Mouse (Mus musculus): ENCODE results near the gene Tvp23b. TPM values are rescaled to one million over a fixed set of nuclear protein-coding genes. Genes with fewer than 3 reads are reported as not detected.

Tvp23b gene
- polyA plus RNA-seq, 1 experiment from 2014 or later: 59.3 TPM

- ATAC-seq (replicated peaks; ENCODE audit: low FRiP score, low TSS enrichment, low read depth) (no peak), DNase-seq (ENCODE audit: low spot score) (no peak)
- Histone ChIP-seq H3K36me3 (ENCODE audit: control insufficient read depth, insufficient read depth, low read length) (peaks cover 5% of the 10 kb centered on the region; the same call in 1 of the 2 replicates), H3K4me2 (ENCODE audit: low read length) (no peak overlapping the region), H3K4me1 (replicated peaks; ENCODE audit: control insufficient read depth, insufficient read depth, low read length) (no peaks in the 10 kb centered on the region), H3K27ac (ENCODE audit: low read depth) (no peak overlapping the region), H3K4me3 (ENCODE audit: low read depth, low read length) (no peak overlapping the region), H3K27me3 (replicated peaks; ENCODE audit: control insufficient read depth, insufficient read depth, low read length) (no peaks in the 10 kb centered on the region), H3K9me3 (ENCODE audit: control insufficient read depth, low read length) (no peaks in the 10 kb centered on the region), H3K9ac (ENCODE audit: low read length) (no peak overlapping the region)
- 70% methylated on average over 1 of the region's 1 CpGs for WGBS
These were observed 1.9 kb upstream of the Tvp23b start for GRCm38 (mm10) chr11:62877391-62877790.

DNA sequence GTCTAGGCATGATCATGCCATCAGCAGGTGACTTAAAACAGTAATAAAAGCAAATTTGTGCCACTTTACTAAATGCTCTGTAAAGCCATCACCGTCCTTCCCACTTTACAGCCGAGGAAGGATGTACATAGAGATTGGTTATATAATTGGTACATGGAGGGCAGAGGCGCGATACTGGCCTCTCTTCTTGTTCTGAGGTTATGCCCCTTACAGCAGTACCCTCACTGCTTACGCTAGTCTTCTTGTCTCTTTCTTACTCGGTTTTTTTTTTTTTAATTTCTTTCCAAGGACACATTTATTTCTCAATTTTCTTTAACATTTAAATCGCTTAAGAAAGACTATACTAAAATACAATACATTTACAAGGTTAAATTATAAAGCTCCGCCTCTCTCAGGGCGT, 527 bp upstream of the Tvp23b start:
- Histone ChIP-seq H3K9me3 (ENCODE audit: control insufficient read depth, low read length) (no peaks in the 10 kb centered on the region), H3K36me3 (ENCODE audit: control insufficient read depth, insufficient read depth, low read length) (peaks cover 11% of the 10 kb centered on the region; the same call in 1 of the 2 replicates), H3K9ac (ENCODE audit: low read length) (0 out of 2 replicates have a peak overlapping the region, but pooled peaks have one; percentile 22), H3K27me3 (replicated peaks; ENCODE audit: control insufficient read depth, insufficient read depth, low read length) (no peaks in the 10 kb centered on the region), H3K4me1 (replicated peaks; ENCODE audit: control insufficient read depth, insufficient read depth, low read length) (no peaks in the 10 kb centered on the region), H3K4me3 (ENCODE audit: low read depth, low read length) (peak overlapping the region; percentile 84), H3K27ac (ENCODE audit: low read depth) (no peak overlapping the region), H3K4me2 (ENCODE audit: low read length) (peak overlapping the region; percentile 51)
- 25% methylated on average over 9 of the region's 9 CpGs for whole genome bisulfite sequencing
- DNase-seq (ENCODE audit: low spot score) (no peak), ATAC-seq (replicated peaks; ENCODE audit: low FRiP score, low TSS enrichment, low read depth) (peak; percentile 6; the same call in 1 of the 2 replicates)

- no peak for DNase-seq (ENCODE audit: low spot score)
- WGBS: 95% methylated on average over 8 of the region's 8 CpGs
- Histone ChIP-seq H3K4me1 (replicated peaks; ENCODE audit: control insufficient read depth, insufficient read depth, low read length) (no peaks in the 10 kb centered on the region), H3K4me2 (ENCODE audit: low read length) (no peak overlapping the region), H3K9ac (ENCODE audit: low read length) (no peak overlapping the region), H3K27ac (ENCODE audit: low read depth) (no peak overlapping the region), H3K4me3 (ENCODE audit: low read depth, low read length) (no peak overlapping the region), H3K36me3 (ENCODE audit: control insufficient read depth, insufficient read depth, low read length) (peaks cover 56% of the 10 kb centered on the region), H3K9me3 (ENCODE audit: control insufficient read depth, low read length) (no peaks in the 10 kb centered on the region), H3K27me3 (replicated peaks; ENCODE audit: control insufficient read depth, insufficient read depth, low read length) (no peaks in the 10 kb centered on the region)
- no peak for ATAC-seq (replicated peaks; ENCODE audit: low FRiP score, low TSS enrichment, low read depth)
These were observed 4.2 kb downstream of the Tvp23b start for GRCm38 (mm10) chr11:62883407-62883806.

GRCm38 (mm10) chr11:62885323-62885722, 6.1 kb downstream of the Tvp23b start:
- Histone ChIP-seq H3K27me3 (replicated peaks; ENCODE audit: control insufficient read depth, insufficient read depth, low read length) (no peaks in the 10 kb centered on the region), H3K4me3 (ENCODE audit: low read depth, low read length) (no peak overlapping the region), H3K9me3 (ENCODE audit: control insufficient read depth, low read length) (no peaks in the 10 kb centered on the region), H3K27ac (ENCODE audit: low read depth) (no peak overlapping the region), H3K4me1 (replicated peaks; ENCODE audit: control insufficient read depth, insufficient read depth, low read length) (no peaks in the 10 kb centered on the region), H3K4me2 (ENCODE audit: low read length) (no peak overlapping the region), H3K9ac (ENCODE audit: low read length) (no peak overlapping the region), H3K36me3 (ENCODE audit: control insufficient read depth, insufficient read depth, low read length) (peaks cover 73% of the 10 kb centered on the region)
- ATAC-seq (replicated peaks; ENCODE audit: low FRiP score, low TSS enrichment, low read depth) (no peak), DNase-seq (ENCODE audit: low spot score) (no peak)
- 74% methylated on average over 5 of the region's 5 CpGs for WGBS

DNA sequence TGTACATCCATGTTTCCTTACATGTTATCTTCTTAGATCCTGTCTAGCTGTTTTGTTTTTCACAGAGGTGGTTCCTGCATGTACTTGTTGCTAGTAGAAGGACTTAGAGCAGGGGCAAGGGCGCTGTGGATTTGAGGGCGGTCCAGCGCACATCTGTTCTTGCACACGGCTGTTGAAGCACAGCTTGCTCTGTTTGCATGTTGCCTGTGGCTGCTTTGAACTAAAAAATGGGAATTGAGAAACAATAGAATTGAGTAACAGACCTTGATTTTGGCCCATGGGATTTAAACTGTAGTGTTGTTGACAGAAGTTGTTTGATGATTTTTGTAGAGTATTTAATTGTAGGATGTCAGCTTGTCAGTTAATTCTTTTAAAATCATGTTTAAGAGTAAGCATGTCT, 11.5 kb downstream of the Tvp23b start:
- Histone ChIP-seq H3K9me3 (ENCODE audit: control insufficient read depth, low read length) (no peaks in the 10 kb centered on the region), H3K36me3 (ENCODE audit: control insufficient read depth, insufficient read depth, low read length) (peaks cover 92% of the 10 kb centered on the region)
- 90% methylated on average over 4 of the region's 4 CpGs for WGBS

GRCm38 (mm10) chr11:62891763-62892162, 12.5 kb downstream of the Tvp23b start:
- Histone ChIP-seq H3K4me1 (replicated peaks; ENCODE audit: control insufficient read depth, insufficient read depth, low read length) (no peaks in the 10 kb centered on the region), H3K27ac (ENCODE audit: low read depth) (no peak overlapping the region), H3K9me3 (ENCODE audit: control insufficient read depth, low read length) (no peaks in the 10 kb centered on the region), H3K9ac (ENCODE audit: low read length) (no peak overlapping the region), H3K4me3 (ENCODE audit: low read depth, low read length) (no peak overlapping the region), H3K27me3 (replicated peaks; ENCODE audit: control insufficient read depth, insufficient read depth, low read length) (no peaks in the 10 kb centered on the region), H3K4me2 (ENCODE audit: low read length) (no peak overlapping the region), H3K36me3 (ENCODE audit: control insufficient read depth, insufficient read depth, low read length) (peaks cover 85% of the 10 kb centered on the region)
- 87% methylated on average over 11 of the region's 11 CpGs for WGBS
- no peak for DNase-seq (ENCODE audit: low spot score)
- ATAC-seq (replicated peaks; ENCODE audit: low FRiP score, low TSS enrichment, low read depth): no peak

More for the DNA sequence above, 11.5 kb downstream of the Tvp23b start:
- Histone ChIP-seq H3K27ac (ENCODE audit: low read depth) (no peak overlapping the region), H3K4me1 (replicated peaks; ENCODE audit: control insufficient read depth, insufficient read depth, low read length) (no peaks in the 10 kb centered on the region), H3K4me3 (ENCODE audit: low read depth, low read length) (no peak overlapping the region), H3K27me3 (replicated peaks; ENCODE audit: control insufficient read depth, insufficient read depth, low read length) (no peaks in the 10 kb centered on the region), H3K9ac (ENCODE audit: low read length) (no peak overlapping the region), H3K4me2 (ENCODE audit: low read length) (no peak overlapping the region)
- no peak for ATAC-seq (replicated peaks; ENCODE audit: low FRiP score, low TSS enrichment, low read depth)
- DNase-seq (ENCODE audit: low spot score): no peak

- DNase-seq (ENCODE audit: low spot score) (no peak), ATAC-seq (replicated peaks; ENCODE audit: low FRiP score, low TSS enrichment, low read depth) (no peak; the same call in 1 of the 2 replicates)
- no peak overlapping the region for H3K4me3 ChIP-seq (ENCODE audit: low read depth, low read length)
- H3K36me3 ChIP-seq (ENCODE audit: control insufficient read depth, insufficient read depth, low read length): no peaks in the 10 kb centered on the region
- no peak overlapping the region for H3K9ac ChIP-seq (ENCODE audit: low read length)
- no peaks in the 10 kb centered on the region for H3K9me3 ChIP-seq (ENCODE audit: control insufficient read depth, low read length)
- H3K27ac ChIP-seq (ENCODE audit: low read depth): no peak overlapping the region
- H3K4me1 ChIP-seq (replicated peaks; ENCODE audit: control insufficient read depth, insufficient read depth, low read length): no peaks in the 10 kb centered on the region
- H3K4me2 ChIP-seq (ENCODE audit: low read length): no peak overlapping the region
- WGBS: 30% methylated on average over 12 of the region's 12 CpGs
- H3K27me3 ChIP-seq (replicated peaks; ENCODE audit: control insufficient read depth, insufficient read depth, low read length): no peaks in the 10 kb centered on the region
These were observed 22.6 kb downstream of the Tvp23b start for GRCm38 (mm10) chr11:62901699-62902323.

DNA sequence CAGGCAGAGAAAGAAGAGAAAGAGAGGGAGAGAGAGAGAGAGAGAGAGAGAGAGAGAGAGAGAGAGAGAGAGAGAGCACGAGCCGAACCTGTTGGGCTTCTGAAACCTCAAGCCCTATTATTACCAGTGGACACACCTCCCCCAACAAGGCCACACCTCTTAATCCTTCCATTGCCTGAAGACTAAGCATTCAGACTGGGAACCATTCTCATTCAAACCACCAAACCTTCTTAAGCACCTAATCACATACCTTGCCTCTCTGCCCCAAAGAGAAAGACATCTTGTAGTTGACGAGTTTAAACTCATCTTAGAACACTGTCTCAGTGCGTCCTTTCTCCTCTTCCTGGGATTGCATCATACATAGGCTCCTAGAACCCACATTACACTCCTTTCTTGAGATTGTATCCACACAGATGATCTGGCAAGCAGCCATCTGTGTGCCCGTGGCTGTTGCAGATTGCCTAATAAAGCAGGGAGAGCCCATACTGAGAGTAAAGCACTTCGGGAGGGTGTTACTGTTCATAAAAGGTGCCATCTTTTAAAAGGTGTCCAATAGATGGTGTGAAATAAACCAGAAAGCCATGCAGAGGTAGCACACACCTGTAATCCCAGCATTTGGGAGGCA, 24.7 kb downstream of the Tvp23b start:
- H3K4me2 ChIP-seq (ENCODE audit: low read length): no peak overlapping the region
- no peak overlapping the region for H3K9ac ChIP-seq (ENCODE audit: low read length)
- H3K27me3 ChIP-seq (replicated peaks; ENCODE audit: control insufficient read depth, insufficient read depth, low read length): no peaks in the 10 kb centered on the region
- H3K4me1 ChIP-seq (replicated peaks; ENCODE audit: control insufficient read depth, insufficient read depth, low read length): no peaks in the 10 kb centered on the region
- WGBS: 79% methylated on average over 6 of the region's 6 CpGs
- ATAC-seq (replicated peaks; ENCODE audit: low FRiP score, low TSS enrichment, low read depth) (no peak), DNase-seq (ENCODE audit: low spot score) (no peak)
- no peaks in the 10 kb centered on the region for H3K9me3 ChIP-seq (ENCODE audit: control insufficient read depth, low read length)
- no peak overlapping the region for H3K4me3 ChIP-seq (ENCODE audit: low read depth, low read length)
- no peak overlapping the region for H3K27ac ChIP-seq (ENCODE audit: low read depth)
- H3K36me3 ChIP-seq (ENCODE audit: control insufficient read depth, insufficient read depth, low read length): no peaks in the 10 kb centered on the region

Measured in intestine, embryonic 14.5 days (tissue).